Mouse (Mus musculus): Measurements from ENCODE around the gene Cebpa. TPM values are rescaled to one million over a fixed set of nuclear protein-coding genes. Genes with fewer than 3 reads are reported as not detected.

The Cebpa gene
- polyA plus RNA-seq, 1 experiment from 2014 or later, result 58.4 TPM

Other genes starting within 250 kb of the Cebpa start
- gene Pepd, start 206.9 kb upstream of the Cebpa start, polyA plus RNA-seq (2018), result 61.8 to 82.3 TPM (median 77.6 TPM) in 3 replicates
- gene Cebpg, start 62.7 kb upstream of the Cebpa start, polyA plus RNA-seq (2018), result 19.8 to 31.4 TPM (median 27.0 TPM) in 3 replicates
- not detected in 3 replicates for gene Slc7a10, start 67.1 kb downstream of the Cebpa start, polyA plus RNA-seq (2018)
- not detected in 3 replicates for gene Lrp3, start 96.2 kb downstream of the Cebpa start, polyA plus RNA-seq (2018)
- 7.7 to 13.2 TPM (median 10.5 TPM) in 3 replicates for gene Gpatch1, start 199.1 kb downstream of the Cebpa start, polyA plus RNA-seq (2018)
- not detected in 3 replicates for gene Rhpn2, start 214.9 kb downstream of the Cebpa start, polyA plus RNA-seq (2018)

Data from macrophage (primary cell).